Mouse (Mus musculus): ENCODE measurements around the gene Nudt10. TPM values are rescaled to one million over a fixed set of nuclear protein-coding genes. Genes with fewer than 3 reads are reported as not detected.
"Not testable (repeated sequence)": the region's sequence is repeated elsewhere in the genome, so short reads cannot be mapped to it uniquely, and the experiment has no call there.

Gene Nudt10
- polyA plus RNA-seq (2012): not detected in 2 replicates

DNA sequence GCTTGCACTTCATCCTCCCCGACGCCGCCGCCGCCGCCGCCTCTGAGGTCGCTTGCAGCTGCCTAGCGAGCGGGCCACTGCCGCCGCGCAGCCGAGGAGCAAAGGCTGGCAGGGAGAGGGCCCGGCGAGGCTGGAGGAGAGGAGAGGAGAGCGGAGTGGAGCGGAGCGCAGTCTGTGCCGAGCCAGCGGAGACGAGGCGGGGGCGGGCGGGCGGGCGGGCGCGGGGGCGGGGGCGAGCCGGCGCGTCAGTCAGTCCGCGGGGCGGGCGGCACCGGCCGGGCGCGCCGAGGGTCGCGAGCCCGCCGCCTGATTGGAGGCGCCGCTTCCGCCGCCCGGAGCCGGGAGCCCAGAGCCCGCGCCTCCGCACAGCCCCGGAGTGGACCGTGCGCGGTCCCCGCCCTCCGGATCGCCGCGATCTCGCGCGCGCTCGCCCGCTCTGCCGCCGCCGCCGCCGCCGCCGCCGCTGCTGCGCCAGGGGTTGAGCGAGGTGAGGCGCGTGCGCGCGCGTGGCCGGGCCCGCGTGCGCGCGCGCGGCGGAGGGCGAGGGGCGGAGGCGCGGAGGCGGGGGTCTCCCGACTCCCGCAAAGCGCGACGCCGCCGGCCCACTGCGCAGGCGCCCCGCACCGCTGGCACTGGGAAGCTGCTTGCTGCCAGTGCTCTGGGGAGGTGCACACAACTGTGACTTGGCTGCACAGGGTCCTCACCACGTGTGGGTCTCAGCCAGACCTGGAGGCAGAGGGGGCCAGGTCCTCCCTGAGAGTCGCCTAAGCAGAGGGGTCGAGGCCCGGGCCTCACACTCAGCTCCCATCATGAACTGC is at the start of gene Nudt10:
Gene Nudt10, minus strand, starts transcription at position 193 of the 818 bp plus-strand sequence.
- not testable (repeated sequence) for H3K27me3 ChIP-seq (ENCODE audit: control insufficient read depth); H3K4me1 ChIP-seq (ENCODE audit: control insufficient read depth); H3K36me3 ChIP-seq (ENCODE audit: control insufficient read depth); H3K4me3 ChIP-seq (replicated peaks); H3K9me3 ChIP-seq (ENCODE audit: control insufficient read depth, low read length)

DNA sequence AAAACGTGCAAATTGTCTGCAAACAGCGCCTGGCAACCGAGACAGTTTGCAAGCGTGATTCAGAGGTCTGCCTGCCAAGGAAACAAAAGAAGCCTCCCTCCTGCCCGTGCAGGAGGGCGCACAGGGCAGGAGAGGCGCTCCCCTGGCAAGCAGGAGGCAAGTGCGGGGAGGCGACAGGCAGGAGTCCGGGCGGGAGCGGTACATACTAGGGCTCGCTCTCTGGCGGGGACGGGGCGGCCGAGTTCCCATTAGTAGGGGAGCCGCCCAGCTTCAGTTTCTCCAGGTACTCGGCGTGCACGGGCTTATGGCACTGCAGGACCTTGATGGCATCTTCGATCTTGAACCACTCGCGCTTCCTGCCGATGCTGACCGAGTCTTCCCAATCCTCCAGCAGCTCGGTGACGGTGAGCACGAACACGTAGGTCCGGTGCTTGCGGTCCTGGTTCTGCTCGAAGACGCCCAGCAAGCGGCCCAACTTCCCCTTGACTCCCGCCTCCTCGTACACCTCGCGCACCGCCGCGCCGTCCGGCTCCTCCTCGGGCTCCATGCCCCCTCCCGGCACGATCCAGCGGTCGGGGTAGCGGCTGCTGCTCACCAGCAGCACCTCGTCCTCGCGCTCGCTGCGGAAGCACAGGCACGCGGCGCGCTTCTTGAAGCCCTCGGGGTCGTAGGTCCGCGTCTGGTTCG is 536 bp downstream of the Nudt10 start:
- not testable (repeated sequence) for H3K36me3 ChIP-seq (ENCODE audit: control insufficient read depth)

DNA sequence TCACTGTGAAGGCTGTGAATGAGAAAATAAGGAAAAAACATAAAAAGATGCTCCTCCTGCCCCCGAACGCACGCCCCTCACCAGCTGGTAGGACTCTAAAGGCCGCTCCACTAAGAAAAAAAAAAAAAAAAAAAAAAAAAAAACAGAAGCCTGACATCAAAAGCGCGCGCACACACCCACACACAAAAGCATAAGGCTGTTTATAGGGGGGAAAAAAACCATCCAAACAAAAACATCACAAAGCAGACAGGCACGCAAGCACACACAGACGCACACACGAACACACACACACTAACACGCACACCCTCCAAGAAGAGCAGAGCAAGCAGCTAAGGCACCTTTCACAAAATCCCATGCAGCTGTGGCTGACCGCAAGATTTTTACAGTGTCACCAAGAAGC is 1.1 kb downstream of the Nudt10 start:
- Histone ChIP-seq H3K27me3 (ENCODE audit: control insufficient read depth) (peaks cover 2% of the 10 kb centered on the region), H3K4me1 (ENCODE audit: control insufficient read depth) (no peaks in the 10 kb centered on the region), H3K9me3 (ENCODE audit: control insufficient read depth, low read length) (no peaks in the 10 kb centered on the region), H3K4me3 (replicated peaks) (no peak overlapping the region), H3K36me3 (ENCODE audit: control insufficient read depth) (no peaks in the 10 kb centered on the region)
- TF ChIP-seq GATA1 (IDR thresholded peaks at IDR 0.05; ENCODE audit: low read length) (no peak), TAL1 (IDR thresholded peaks at IDR 0.05; ENCODE audit: low read length) (no peak)

More for the DNA sequence above, 536 bp downstream of the Nudt10 start:
- H3K4me3 ChIP-seq (replicated peaks); H3K4me1 ChIP-seq (ENCODE audit: control insufficient read depth); H3K27me3 ChIP-seq (ENCODE audit: control insufficient read depth); H3K9me3 ChIP-seq (ENCODE audit: control insufficient read depth, low read length): not testable (repeated sequence)

Other genes starting within 250 kb of the Nudt10 start
- 0.01 TPM in 1 of 2 replicates, not detected in the other for gene Nudt11, start 125.6 kb downstream of the Nudt10 start, polyA plus RNA-seq (2012)
- gene AU022751, start 89.6 kb downstream of the Nudt10 start, polyA plus RNA-seq (2012): not detected in 2 replicates
- gene Bmp15, start 147.7 kb upstream of the Nudt10 start, polyA plus RNA-seq (2012): not detected in 2 replicates
- not detected in 2 replicates for gene Shroom4, start 226.8 kb upstream of the Nudt10 start, polyA plus RNA-seq (2012)